Mouse (Mus musculus): ENCODE data around the gene Mcub. TPM values are rescaled to one million over a fixed set of nuclear protein-coding genes. Genes with fewer than 3 reads are reported as not detected.

Gene Mcub
- polyA plus RNA-seq, 1 experiment = 69.0 TPM

DNA sequence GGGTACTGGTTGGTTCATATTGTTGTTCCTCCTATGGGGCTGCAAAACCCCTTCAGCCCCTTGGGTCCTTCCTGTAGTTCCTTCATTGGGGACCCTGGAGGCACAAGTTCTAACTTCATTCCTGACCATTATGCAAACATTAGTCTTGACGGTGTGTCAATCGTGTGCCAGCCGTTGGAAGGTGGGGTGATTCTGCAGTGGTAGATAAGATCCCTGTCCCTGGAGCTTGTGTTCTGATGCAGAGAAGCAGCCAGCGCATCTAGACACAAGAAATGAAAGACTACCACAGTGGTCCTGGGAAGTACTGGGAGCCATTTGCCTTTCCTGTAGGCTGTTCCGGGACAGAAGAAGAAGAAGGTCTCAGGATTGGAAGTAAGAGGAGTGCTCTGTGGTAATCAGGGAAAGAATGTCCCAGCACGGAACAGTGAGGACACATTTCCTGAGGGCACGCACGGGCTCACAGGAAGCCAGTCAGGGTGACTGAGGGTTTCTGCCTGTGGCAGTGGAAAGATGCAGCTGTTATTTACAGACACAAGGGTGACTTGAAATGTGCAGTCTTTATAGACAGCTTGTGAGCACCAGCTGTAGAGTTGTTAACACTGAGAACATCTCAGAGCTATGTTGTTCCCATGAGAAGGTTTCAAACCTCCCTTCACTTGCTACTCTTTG, 88.9 kb downstream of the Mcub start:
- H3K4me3 ChIP-seq (ENCODE audit: insufficient read depth, low read length) = no peak overlapping the region
- no peak overlapping the region for H3K27ac ChIP-seq (ENCODE audit: insufficient read depth, low read depth, low read length)
- TF ChIP-seq CTCF (IDR thresholded peaks at IDR 0.05; ENCODE audit: low read depth, low read length) (no peak), POLR2A (IDR thresholded peaks at IDR 0.05; ENCODE audit: borderline replicate concordance, low read depth, low read length) (no peak)
- H3K4me1 ChIP-seq (ENCODE audit: control insufficient read depth, insufficient read depth, low read length) = peaks cover 3% of the 10 kb centered on the region

DNA sequence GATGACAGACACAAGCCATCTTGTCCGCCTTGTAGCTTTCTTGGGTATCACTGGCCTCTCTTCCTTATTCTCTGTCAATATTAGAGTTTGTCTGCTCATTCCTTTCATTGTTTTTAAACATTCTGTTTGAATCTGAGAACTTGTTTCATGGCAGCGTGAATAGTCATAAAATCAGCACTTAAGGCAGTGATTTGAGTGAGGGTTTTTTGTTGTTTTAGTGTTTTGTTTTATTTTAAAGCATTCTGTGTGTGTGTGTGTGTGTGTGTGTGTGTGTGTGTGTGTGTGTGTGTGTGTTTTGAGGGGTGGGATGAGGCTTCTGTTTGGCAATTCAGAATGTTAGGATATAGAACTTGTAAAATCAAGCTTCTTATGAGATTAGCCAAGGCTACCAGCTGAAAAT, 90.1 kb downstream of the Mcub start:
- Histone ChIP-seq H3K4me3 (ENCODE audit: insufficient read depth, low read length) (no peak overlapping the region), H3K4me1 (ENCODE audit: control insufficient read depth, insufficient read depth, low read length) (peaks cover 3% of the 10 kb centered on the region), H3K27ac (ENCODE audit: insufficient read depth, low read depth, low read length) (no peak overlapping the region)
- TF ChIP-seq POLR2A (IDR thresholded peaks at IDR 0.05; ENCODE audit: borderline replicate concordance, low read depth, low read length) = no peak
- TF ChIP-seq CTCF (IDR thresholded peaks at IDR 0.05; ENCODE audit: low read depth, low read length) = no peak

GRCm38 (mm10) chr3:129879131-129879757, 90.8 kb downstream of the Mcub start:
- TF ChIP-seq CTCF (IDR thresholded peaks at IDR 0.05; ENCODE audit: low read depth, low read length) (no peak), POLR2A (IDR thresholded peaks at IDR 0.05; ENCODE audit: borderline replicate concordance, low read depth, low read length) (no peak)
- no peak overlapping the region for H3K27ac ChIP-seq (ENCODE audit: insufficient read depth, low read depth, low read length)
- H3K4me3 ChIP-seq (ENCODE audit: insufficient read depth, low read length) = peak overlapping the region; percentile 94
- H3K4me1 ChIP-seq (ENCODE audit: control insufficient read depth, insufficient read depth, low read length) = peaks cover 3% of the 10 kb centered on the region

DNA sequence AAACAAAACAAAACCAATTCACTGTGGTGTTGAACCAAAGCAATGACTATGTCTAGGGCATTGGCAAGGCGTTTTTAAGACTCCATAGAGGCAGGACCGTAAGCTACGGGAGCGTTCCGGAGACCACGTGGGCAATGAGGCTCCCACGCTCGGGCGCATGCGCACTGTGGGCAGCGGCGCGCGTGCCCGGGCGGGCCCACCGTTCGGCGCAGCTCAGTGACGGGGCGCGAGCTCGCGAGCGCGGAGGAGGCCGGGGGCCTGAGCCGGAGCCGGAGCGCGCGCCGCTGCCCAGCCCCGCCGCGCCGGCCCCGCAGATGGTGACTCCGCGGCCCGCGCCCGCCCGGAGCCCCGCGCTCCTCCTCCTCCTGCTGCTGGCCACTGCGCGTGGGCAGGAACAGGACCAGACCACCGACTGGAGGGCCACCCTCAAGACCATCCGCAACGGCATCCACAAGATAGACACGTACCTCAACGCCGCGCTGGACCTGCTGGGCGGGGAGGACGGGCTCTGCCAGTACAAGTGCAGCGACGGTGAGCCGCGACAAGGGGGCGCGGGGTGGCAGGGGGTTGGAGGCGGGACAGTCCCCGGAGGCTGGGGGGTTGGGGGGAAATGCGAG, 91.5 kb downstream of the Mcub start, which contains the start of gene Pla2g12a:
Gene Pla2g12a, plus strand, starts transcription at position 202 of the 617 bp plus-strand sequence.
- H3K27ac ChIP-seq (ENCODE audit: insufficient read depth, low read depth, low read length) = no peak within 1 kb of the TSS
- peak within 1 kb of the TSS; percentile 94 for H3K4me3 ChIP-seq (ENCODE audit: insufficient read depth, low read length)
- TF ChIP-seq POLR2A (IDR thresholded peaks at IDR 0.05; ENCODE audit: borderline replicate concordance, low read depth, low read length) (no peak), CTCF (IDR thresholded peaks at IDR 0.05; ENCODE audit: low read depth, low read length) (no peak)
- H3K4me1 ChIP-seq (ENCODE audit: control insufficient read depth, insufficient read depth, low read length) = peaks cover 3% of the 10 kb centered on the region

- TF ChIP-seq POLR2A (IDR thresholded peaks at IDR 0.05; ENCODE audit: borderline replicate concordance, low read depth, low read length) = no peak
- no peak for TF ChIP-seq CTCF (IDR thresholded peaks at IDR 0.05; ENCODE audit: low read depth, low read length)
- Histone ChIP-seq H3K4me1 (ENCODE audit: control insufficient read depth, insufficient read depth, low read length) (peaks cover 3% of the 10 kb centered on the region), H3K27ac (ENCODE audit: insufficient read depth, low read depth, low read length) (no peak overlapping the region), H3K4me3 (ENCODE audit: insufficient read depth, low read length) (no peak overlapping the region)
Observed at GRCm38 (mm10) chr3:129877327-129877726, 92.7 kb downstream of the Mcub start.

Other genes with a start within 250 kb of the Mcub start
- gene Egf, start 214.9 kb downstream of the Mcub start, polyA plus RNA-seq (2012; ENCODE audit: insufficient read depth, insufficient read length, missing spikeins) = 0.50 and 1.7 TPM in 2 replicates
- not detected in 2 replicates for gene Lrit3, start 166.2 kb downstream of the Mcub start, polyA plus RNA-seq (2012; ENCODE audit: insufficient read depth, insufficient read length, missing spikeins)
- gene Rrh, start 147.6 kb downstream of the Mcub start, polyA plus RNA-seq (2012; ENCODE audit: insufficient read depth, insufficient read length, missing spikeins) = 0.27 and 0.50 TPM in 2 replicates
- gene Gar1, start 138.8 kb downstream of the Mcub start, polyA plus RNA-seq (2012; ENCODE audit: insufficient read depth, insufficient read length, missing spikeins) = 17.6 and 21.1 TPM in 2 replicates
- not detected in 2 replicates for gene Cfi, start 134.3 kb downstream of the Mcub start, polyA plus RNA-seq (2012; ENCODE audit: insufficient read depth, insufficient read length, missing spikeins)
- 8.8 and 11.8 TPM in 2 replicates for gene Pla2g12a, start 91.6 kb downstream of the Mcub start, polyA plus RNA-seq (2012; ENCODE audit: insufficient read depth, insufficient read length, missing spikeins)
- gene Casp6, start 68.8 kb downstream of the Mcub start, polyA plus RNA-seq (2012; ENCODE audit: insufficient read depth, insufficient read length, missing spikeins) = 40.6 and 42.0 TPM in 2 replicates
- 68.3 and 76.7 TPM in 2 replicates for gene Sec24b, start 91.3 kb upstream of the Mcub start, polyA plus RNA-seq (2012; ENCODE audit: insufficient read depth, insufficient read length, missing spikeins)
- not detected in 2 replicates for gene Col25a1, start 161.3 kb upstream of the Mcub start, polyA plus RNA-seq (2012; ENCODE audit: insufficient read depth, insufficient read length, missing spikeins)

All from bone marrow macrophage, adult 2 months (primary cell).